Mouse (Mus musculus) hematopoietic multipotent progenitor cell, adult 10-12 weeks (in vitro differentiated cells): ENCODE results near the gene Pln. TPM values are rescaled to one million over a fixed set of nuclear protein-coding genes. Genes with fewer than 3 reads are reported as not detected.

Source experiments
- polyA plus RNA-seq: library from polyadenylated mRNA; stranded (reverse); fragments of >175 nt; gene quantifications from 2 replicates; pipeline ENCODE4 v1.2.3, GENCODE M21; 2012; ENCODE audit warnings: low replicate concordance

Gene Pln
- polyA plus RNA-seq: not detected in 2 replicates

DNA sequence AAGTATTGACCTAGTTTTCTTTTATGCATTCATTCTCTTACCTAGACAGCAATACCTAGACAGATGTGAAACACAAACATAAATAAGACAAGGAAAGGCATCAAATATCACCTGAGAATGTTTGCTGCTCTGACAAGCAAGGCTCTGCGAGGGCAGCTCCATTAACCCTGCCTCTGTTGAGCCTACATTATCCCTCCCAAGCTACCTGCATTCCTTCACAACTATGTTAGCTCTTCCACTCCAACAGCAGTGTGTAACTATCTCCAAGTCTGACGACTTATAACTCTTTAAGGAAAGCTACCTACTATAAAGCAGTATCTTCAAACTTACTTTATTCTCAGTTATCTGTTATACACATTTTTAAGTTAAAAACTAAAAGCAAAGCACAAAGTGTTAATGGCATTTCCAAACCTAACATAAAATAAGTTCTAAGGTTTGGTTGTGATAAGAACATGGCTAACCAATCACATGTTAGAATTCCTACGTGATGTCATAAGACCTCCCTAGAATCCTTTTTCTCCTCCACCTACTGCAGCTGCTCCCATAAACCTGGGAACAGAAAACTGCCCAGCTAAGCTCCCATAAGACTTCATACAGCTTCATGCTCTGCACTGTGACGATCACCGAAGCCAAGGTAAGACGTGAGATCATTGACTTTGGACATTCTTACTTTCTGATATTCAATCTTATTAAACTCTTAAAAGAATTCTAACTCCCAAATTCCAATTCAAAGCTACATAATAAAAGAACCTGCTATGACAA, at the start of gene Pln:
TSS of gene Pln (plus strand) at position 506 of the 762 bp plus-strand sequence.

DNA sequence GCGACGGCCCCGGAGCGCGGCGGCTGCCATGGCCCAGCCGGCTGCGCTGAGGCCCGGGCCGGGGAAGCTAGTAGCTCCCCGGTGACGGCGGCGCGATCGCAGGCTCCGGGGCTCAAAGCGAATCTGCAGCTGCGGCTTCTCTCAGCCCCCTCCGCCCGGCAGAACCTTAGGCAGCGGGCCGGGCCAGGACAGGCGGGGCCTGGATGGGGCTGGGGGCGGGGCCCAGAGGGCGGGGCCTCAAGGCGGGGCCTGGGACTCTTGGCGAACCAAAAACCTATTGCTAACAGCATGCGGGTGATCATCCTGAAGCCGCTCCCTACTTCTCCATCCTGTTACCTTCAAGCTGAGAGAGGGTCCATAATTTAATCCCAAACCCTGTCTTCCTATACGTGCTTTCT, 42.2 kb downstream of the Pln start, which contains the start of gene Cep85l:
TSS of gene Cep85l (minus strand) at position 239 of the 398 bp plus-strand sequence.

Other genes starting within 250 kb of the Pln start
- 2.1 and 6.0 TPM in 2 replicates for gene Cep85l, start 42.3 kb downstream of the Pln start, polyA plus RNA-seq